Mouse (Mus musculus) forebrain, embryonic 10.5 days (tissue): ENCODE measurements around the gene Il17rc. TPM values are rescaled to one million over a fixed set of nuclear protein-coding genes. Genes with fewer than 3 reads are reported as not detected.

Experiments used
- DNase-seq: peaks from one replicate; pipeline ENCODE4 v3.0.0-alpha.2; 2017; ENCODE audit warnings: low spot score; ENCODE audit errors: extremely low spot score
- H3K27ac ChIP-seq: fragments of 300-500 bp; sonication (generic); 2 replicates; pipeline ENCODE4 v1.5.1; 2016; ENCODE audit warnings: mild to moderate bottlenecking
- H3K27me3 ChIP-seq: fragments of 300-500 bp; sonication (generic); 2 replicates; pipeline ENCODE4 v1.6.1; 2016; ENCODE audit warnings: mild to moderate bottlenecking; ENCODE audit not compliant: poor library complexity, severe bottlenecking
- H3K36me3 ChIP-seq: fragments of 300-500 bp; sonication (generic); replicated peaks from 2 replicates; pipeline ENCODE4 v1.6.1; 2016; ENCODE audit warnings: mild to moderate bottlenecking, moderate library complexity
- H3K4me1 ChIP-seq: fragments of 300-500 bp; sonication (generic); 2 replicates; pipeline ENCODE4 v1.6.1; 2016
- H3K4me3 ChIP-seq: fragments of 300-500 bp; sonication (generic); 2 replicates; pipeline ENCODE4 v1.5.1; 2016; ENCODE audit warnings: mild to moderate bottlenecking, moderate library complexity
- H3K9me3 ChIP-seq: fragments of 300-500 bp; sonication (generic); 2 replicates; pipeline ENCODE4 v1.6.1; 2016; ENCODE audit warnings: mild to moderate bottlenecking, moderate library complexity
- WGBS: fragments of 180-500 bp; shearing (Covaris S2); methylation state at CpG from one replicate; pipeline ENCODE4 v1.1.7; 2016; 5-methylcytosine and 5-hydroxymethylcytosine counted together
- polyA plus RNA-seq: library from polyadenylated mRNA; unstranded; fragments of >200 nt; fragmentation: Nextera tagmentation; extraction: Ambion mirVana; gene quantifications from 2 replicates; pipeline ENCODE4 v1.2.1, GENCODE M21; 2016

Il17rc gene
- polyA plus RNA-seq, 1 experiment from 2014 or later = 2.5 TPM

- H3K4me3 ChIP-seq = peak overlapping the region; percentile 75
- H3K4me1 ChIP-seq = peaks cover 68% of the 10 kb centered on the region
- peaks cover 19% of the 10 kb centered on the region for H3K36me3 ChIP-seq
- H3K9me3 ChIP-seq = no peaks in the 10 kb centered on the region
- DNase-seq = peak; percentile 34
- peak overlapping the region; percentile 93 for H3K27ac ChIP-seq
- 13% methylated on average over 10 of the region's 10 CpGs for WGBS
- H3K27me3 ChIP-seq = peaks cover 42% of the 10 kb centered on the region
Observed at GRCm38 (mm10) chr6:113483729-113484128, 12.5 kb downstream of the Il17rc start.

GRCm38 (mm10) chr6:113487125-113487576 is 15.9 kb downstream of the Il17rc start:
- 60% methylated on average over 7 of the region's 7 CpGs for WGBS

GRCm38 (mm10) chr6:113489410-113489809 is 18.2 kb downstream of the Il17rc start:
- Histone ChIP-seq H3K36me3 (peaks cover 68% of the 10 kb centered on the region), H3K27me3 (peaks cover 23% of the 10 kb centered on the region; the same call in 1 of the 2 replicates), H3K4me3 (no peak overlapping the region), H3K9me3 (no peaks in the 10 kb centered on the region), H3K27ac (no peak overlapping the region), H3K4me1 (peaks cover 35% of the 10 kb centered on the region)
- DNase-seq = no peak
- WGBS = 94% methylated on average over 14 of the region's 14 CpGs

More at GRCm38 (mm10) chr6:113487125-113487576, 15.9 kb downstream of the Il17rc start:
- Histone ChIP-seq H3K4me3 (no peak overlapping the region), H3K4me1 (peaks cover 50% of the 10 kb centered on the region), H3K9me3 (no peaks in the 10 kb centered on the region), H3K27me3 (peaks cover 8% of the 10 kb centered on the region), H3K27ac (no peak overlapping the region), H3K36me3 (peaks cover 52% of the 10 kb centered on the region)
- no peak for DNase-seq

GRCm38 (mm10) chr6:113492101-113492864 is 21.1 kb downstream of the Il17rc start:
- Histone ChIP-seq H3K9me3 (no peaks in the 10 kb centered on the region), H3K27ac (no peak overlapping the region), H3K27me3 (peaks cover 48% of the 10 kb centered on the region), H3K4me1 (peaks cover 32% of the 10 kb centered on the region), H3K4me3 (no peak overlapping the region), H3K36me3 (peaks cover 61% of the 10 kb centered on the region)
- DNase-seq = no peak
- 78% methylated on average over 24 of the region's 24 CpGs for WGBS

GRCm38 (mm10) chr6:113494258-113494788 is 23.1 kb downstream of the Il17rc start:
- peaks cover 18% of the 10 kb centered on the region for H3K4me1 ChIP-seq
- peaks cover 43% of the 10 kb centered on the region for H3K36me3 ChIP-seq
- H3K27ac ChIP-seq = peak overlapping the region; percentile 77
- peak overlapping the region; percentile 53 for H3K4me3 ChIP-seq
- H3K9me3 ChIP-seq = no peaks in the 10 kb centered on the region
- DNase-seq = peak; percentile 76
- H3K27me3 ChIP-seq = peaks cover 53% of the 10 kb centered on the region
- WGBS = 1% methylated on average over 54 of the region's 54 CpGs

- no peak for DNase-seq
- peak overlapping the region; percentile 77; the same call in 1 of the 2 replicates for H3K27ac ChIP-seq
Observed at GRCm38 (mm10) chr6:113495071-113495675, 23.9 kb downstream of the Il17rc start.

GRCm38 (mm10) chr6:113499346-113499745 is 28.1 kb downstream of the Il17rc start:
- Histone ChIP-seq H3K36me3 (no peaks in the 10 kb centered on the region), H3K4me3 (no peak overlapping the region), H3K27ac (no peak overlapping the region), H3K4me1 (peaks cover 35% of the 10 kb centered on the region), H3K27me3 (peaks cover 63% of the 10 kb centered on the region), H3K9me3 (peaks cover 5% of the 10 kb centered on the region; the same call in 1 of the 2 replicates)
- DNase-seq = no peak
- WGBS = 82% methylated on average over 6 of the region's 6 CpGs

More at GRCm38 (mm10) chr6:113495071-113495675, 23.9 kb downstream of the Il17rc start:
- Histone ChIP-seq H3K4me1 (peaks cover 18% of the 10 kb centered on the region), H3K9me3 (no peaks in the 10 kb centered on the region), H3K36me3 (peaks cover 35% of the 10 kb centered on the region), H3K4me3 (peak overlapping the region; percentile 53), H3K27me3 (peaks cover 57% of the 10 kb centered on the region)
- whole genome bisulfite sequencing = 55% methylated on average over 28 of the region's 28 CpGs

GRCm38 (mm10) chr6:113501388-113502084 is 30.3 kb downstream of the Il17rc start, which contains the start of gene Prrt3:
Gene Prrt3, minus strand, starts transcription at chr6:113501931.
- peak; percentile 62 for DNase-seq
- Histone ChIP-seq H3K36me3 (no peaks in the 10 kb centered on the region), H3K27ac (peak within 1 kb of the TSS; percentile 82), H3K4me1 (peaks cover 21% of the 10 kb centered on the region), H3K27me3 (peaks cover 44% of the 10 kb centered on the region), H3K4me3 (peak within 1 kb of the TSS; percentile 67), H3K9me3 (peaks cover 5% of the 10 kb centered on the region; the same call in 1 of the 2 replicates)
- 3% methylated on average over 32 of the region's 32 CpGs for WGBS

GRCm38 (mm10) chr6:113502801-113503200 is 31.6 kb downstream of the Il17rc start:
- H3K27ac ChIP-seq = no peak overlapping the region
- H3K9me3 ChIP-seq = peaks cover 5% of the 10 kb centered on the region; the same call in 1 of the 2 replicates
- DNase-seq = no peak
- WGBS = 57% methylated on average over 2 of the region's 2 CpGs
- no peak overlapping the region for H3K4me3 ChIP-seq
- H3K36me3 ChIP-seq = no peaks in the 10 kb centered on the region
- peaks cover 21% of the 10 kb centered on the region for H3K4me1 ChIP-seq
- H3K27me3 ChIP-seq = peaks cover 32% of the 10 kb centered on the region

- DNase-seq = no peak
- peaks cover 18% of the 10 kb centered on the region for H3K4me1 ChIP-seq
- no peaks in the 10 kb centered on the region for H3K36me3 ChIP-seq
- H3K27ac ChIP-seq = no peak overlapping the region
- peaks cover 5% of the 10 kb centered on the region; the same call in 1 of the 2 replicates for H3K9me3 ChIP-seq
- H3K4me3 ChIP-seq = no peak overlapping the region
- H3K27me3 ChIP-seq = peaks cover 23% of the 10 kb centered on the region
- 86% methylated on average over 1 of the region's 1 CpGs for WGBS
Observed at GRCm38 (mm10) chr6:113505689-113506088, 34.5 kb downstream of the Il17rc start.

- Histone ChIP-seq H3K27me3 (peaks cover 8% of the 10 kb centered on the region), H3K36me3 (0 out of 2 replicates have a peak, but pooled peaks cover 5% of the 10 kb centered on the region), H3K27ac (no peak overlapping the region), H3K9me3 (peaks cover 5% of the 10 kb centered on the region; the same call in 1 of the 2 replicates), H3K4me3 (no peak overlapping the region), H3K4me1 (peaks cover 4% of the 10 kb centered on the region; the same call in 1 of the 2 replicates)
- no peak for DNase-seq
Observed at GRCm38 (mm10) chr6:113507130-113507529, 35.9 kb downstream of the Il17rc start.

- H3K4me3 ChIP-seq = no peak overlapping the region
- WGBS = 71% methylated on average over 7 of the region's 7 CpGs
- no peak for DNase-seq
- no peak overlapping the region for H3K27ac ChIP-seq
- H3K9me3 ChIP-seq = peaks cover 2% of the 10 kb centered on the region; the same call in 1 of the 2 replicates
- peaks cover 13% of the 10 kb centered on the region for H3K36me3 ChIP-seq
- H3K4me1 ChIP-seq = no peaks in the 10 kb centered on the region; the same call in 1 of the 2 replicates
- no peaks in the 10 kb centered on the region for H3K27me3 ChIP-seq
Observed at GRCm38 (mm10) chr6:113508272-113508946, 37.2 kb downstream of the Il17rc start.
